Mouse (Mus musculus): ENCODE measurements around the gene Pgghg.

DNA sequence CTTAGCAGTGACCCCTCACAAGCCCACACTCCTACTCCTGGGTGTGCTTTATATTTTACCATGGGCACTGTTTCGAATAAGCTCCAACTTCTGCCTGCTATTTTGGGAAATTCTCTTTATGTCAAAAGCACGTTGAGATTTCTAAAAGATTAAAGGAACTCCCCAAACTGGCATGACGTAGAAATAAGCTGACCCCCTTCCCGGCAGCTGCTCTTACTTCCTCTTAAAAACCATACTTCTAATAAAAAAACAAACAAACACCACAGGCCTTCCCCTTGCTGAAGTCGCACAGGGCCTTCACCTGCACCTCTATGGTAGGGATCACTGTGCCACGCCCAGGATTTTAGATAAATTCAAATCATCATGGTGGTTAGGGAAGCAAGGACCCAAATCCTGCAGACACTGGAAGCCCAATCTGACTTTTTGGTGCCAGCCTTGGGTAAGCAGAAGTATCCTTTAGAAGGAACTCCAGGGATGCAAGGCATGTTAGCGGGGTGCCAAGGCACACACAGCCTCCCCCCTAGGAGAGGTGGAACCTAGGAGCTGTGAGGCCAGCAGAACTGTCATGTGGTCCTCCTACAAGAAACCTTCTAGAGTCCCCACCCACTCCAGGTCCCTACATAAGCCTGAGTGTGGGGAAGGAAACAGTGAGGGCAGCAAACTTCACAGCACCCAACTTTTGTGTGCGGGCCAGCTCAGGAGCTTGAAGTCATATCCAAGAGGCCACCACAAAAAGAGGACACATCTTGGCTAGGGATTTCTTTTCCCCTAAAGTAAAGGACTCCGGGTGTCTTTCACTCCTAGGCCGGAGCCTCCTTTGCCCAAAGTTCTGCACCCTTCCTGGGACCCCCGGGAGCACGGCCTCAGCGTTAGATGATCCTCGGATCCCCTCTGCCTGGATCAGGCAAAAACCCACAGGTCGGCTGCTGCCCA is 12.9 kb downstream of the Pgghg start:
- TF ChIP-seq MYOD1 (IDR thresholded peaks at IDR 0.05; ENCODE audit: control insufficient read depth in 1 of 3, insufficient read length in 2 of 3, low read depth in 2 of 3) (no peak), SRF (IDR thresholded peaks at IDR 0.05; ENCODE audit: control insufficient read depth, insufficient read length, low read depth) (no peak), POLR2A (IDR thresholded peaks at IDR 0.05; ENCODE audit: insufficient read length, low read depth) (no peak)
